Mouse (Mus musculus) naive thymus-derived CD4-positive, alpha-beta T cell, adult 5 months (primary cell): ENCODE data around the gene Slc26a5. TPM values are rescaled to one million over a fixed set of nuclear protein-coding genes. Genes with fewer than 3 reads are reported as not detected.

ENCODE experiments used
- polyA plus RNA-seq: library from polyadenylated mRNA; unstranded; fragments of 100-300 nt; shearing (Covaris generic); gene quantifications from one replicate; pipeline ENCODE4 v1.2.1, GENCODE M21; 2017

The Slc26a5 gene
- not detected for polyA plus RNA-seq

GRCm38 (mm10) chr5:21865346-21866107 is at the start of gene Slc26a5:
Slc26a5 (minus strand) TSS chr5:21865604.

GRCm38 (mm10) chr5:21785053-21785452 is 80.4 kb downstream of the Slc26a5 start, which contains the start of the genes Dnajc2 and Psmc2:
Dnajc2 (minus strand) TSS chr5:21785251.
Psmc2 (plus strand) TSS chr5:21785283.

Other genes starting within 250 kb of the Slc26a5 start
- not detected for gene Fbxl13, start 220.0 kb downstream of the Slc26a5 start, polyA plus RNA-seq
- gene Armc10, start 219.8 kb downstream of the Slc26a5 start, polyA plus RNA-seq = 23.9 TPM
- 1.4 TPM for gene Napepld, start 164.2 kb downstream of the Slc26a5 start, polyA plus RNA-seq
- gene Pmpcb, start 128.5 kb downstream of the Slc26a5 start, polyA plus RNA-seq = 39.7 TPM
- 70.6 TPM for gene Dnajc2, start 80.4 kb downstream of the Slc26a5 start, polyA plus RNA-seq
- gene Psmc2, start 80.3 kb downstream of the Slc26a5 start, polyA plus RNA-seq = 91.2 TPM